Mouse (Mus musculus): ENCODE data around the gene Tnfrsf1b. TPM values are rescaled to one million over a fixed set of nuclear protein-coding genes. Genes with fewer than 3 reads are reported as not detected.

Tnfrsf1b gene
- polyA plus RNA-seq, 1 experiment from 2014 or later: 2.1 TPM

- no peaks in the 10 kb centered on the region for H3K27me3 ChIP-seq (ENCODE audit: low read depth, poor library complexity, severe bottlenecking)
- no peak overlapping the region for H3K4me3 ChIP-seq
- no peak overlapping the region for H3K27ac ChIP-seq
- DNase-seq (ENCODE audit: low spot score): no peak
- H3K36me3 ChIP-seq: no peaks in the 10 kb centered on the region
- H3K4me1 ChIP-seq: peaks cover 9% of the 10 kb centered on the region
- H3K9me3 ChIP-seq (replicated peaks): no peaks in the 10 kb centered on the region
- 83% methylated on average over 6 of the region's 6 CpGs for WGBS
These were observed 37.5 kb downstream of the Tnfrsf1b start for GRCm38 (mm10) chr4:145209076-145209689.

GRCm38 (mm10) chr4:145207718-145208371 lies 38.8 kb downstream of the Tnfrsf1b start:
- no peak for DNase-seq (ENCODE audit: low spot score)
- Histone ChIP-seq H3K9me3 (replicated peaks) (no peaks in the 10 kb centered on the region), H3K27me3 (ENCODE audit: low read depth, poor library complexity, severe bottlenecking) (no peaks in the 10 kb centered on the region), H3K36me3 (no peaks in the 10 kb centered on the region), H3K27ac (no peak overlapping the region), H3K4me3 (no peak overlapping the region), H3K4me1 (peaks cover 8% of the 10 kb centered on the region; the same call in 1 of the 2 replicates)
- 97% methylated on average over 3 of the region's 3 CpGs for WGBS

- no peak overlapping the region for H3K4me3 ChIP-seq
- peaks cover 15% of the 10 kb centered on the region for H3K4me1 ChIP-seq
- WGBS: 89% methylated on average over 8 of the region's 8 CpGs
- H3K27me3 ChIP-seq (ENCODE audit: low read depth, poor library complexity, severe bottlenecking): no peaks in the 10 kb centered on the region
- DNase-seq (ENCODE audit: low spot score): no peak
- no peak overlapping the region for H3K27ac ChIP-seq
- no peaks in the 10 kb centered on the region for H3K36me3 ChIP-seq
- no peaks in the 10 kb centered on the region for H3K9me3 ChIP-seq (replicated peaks)
These were observed 41.9 kb downstream of the Tnfrsf1b start for GRCm38 (mm10) chr4:145204779-145205178.

- Histone ChIP-seq H3K36me3 (no peaks in the 10 kb centered on the region), H3K4me3 (no peak overlapping the region), H3K9me3 (replicated peaks) (no peaks in the 10 kb centered on the region), H3K27ac (no peak overlapping the region), H3K27me3 (ENCODE audit: low read depth, poor library complexity, severe bottlenecking) (no peaks in the 10 kb centered on the region), H3K4me1 (peaks cover 10% of the 10 kb centered on the region)
- DNase-seq (ENCODE audit: low spot score): no peak
- WGBS: 84% methylated on average over 2 of the region's 2 CpGs
These were observed 43.4 kb downstream of the Tnfrsf1b start for GRCm38 (mm10) chr4:145203305-145203704.

GRCm38 (mm10) chr4:145201424-145201823 lies 45.2 kb downstream of the Tnfrsf1b start:
- H3K27me3 ChIP-seq (ENCODE audit: low read depth, poor library complexity, severe bottlenecking): no peaks in the 10 kb centered on the region
- no peaks in the 10 kb centered on the region for H3K9me3 ChIP-seq (replicated peaks)
- DNase-seq (ENCODE audit: low spot score): no peak
- H3K36me3 ChIP-seq: no peaks in the 10 kb centered on the region
- no peak overlapping the region for H3K4me3 ChIP-seq
- H3K27ac ChIP-seq: no peak overlapping the region
- 87% methylated on average over 3 of the region's 3 CpGs for WGBS
- peaks cover 10% of the 10 kb centered on the region for H3K4me1 ChIP-seq

GRCm38 (mm10) chr4:145199982-145200699 lies 46.5 kb downstream of the Tnfrsf1b start:
- no peaks in the 10 kb centered on the region for H3K36me3 ChIP-seq
- no peak for DNase-seq (ENCODE audit: low spot score)
- no peak overlapping the region for H3K27ac ChIP-seq
- no peaks in the 10 kb centered on the region for H3K27me3 ChIP-seq (ENCODE audit: low read depth, poor library complexity, severe bottlenecking)
- no peak overlapping the region for H3K4me3 ChIP-seq
- H3K4me1 ChIP-seq: peaks cover 15% of the 10 kb centered on the region
- WGBS: 43% methylated on average over 11 of the region's 11 CpGs
- no peaks in the 10 kb centered on the region for H3K9me3 ChIP-seq (replicated peaks)

GRCm38 (mm10) chr4:145196586-145196985 lies 50.1 kb downstream of the Tnfrsf1b start:
- Histone ChIP-seq H3K4me1 (peaks cover 26% of the 10 kb centered on the region), H3K4me3 (no peak overlapping the region), H3K27me3 (ENCODE audit: low read depth, poor library complexity, severe bottlenecking) (no peaks in the 10 kb centered on the region), H3K9me3 (replicated peaks) (no peaks in the 10 kb centered on the region), H3K27ac (no peak overlapping the region), H3K36me3 (no peaks in the 10 kb centered on the region)
- no peak for DNase-seq (ENCODE audit: low spot score)
- WGBS: 81% methylated on average over 4 of the region's 4 CpGs

GRCm38 (mm10) chr4:145195172-145195571 lies 51.5 kb downstream of the Tnfrsf1b start:
- peaks cover 20% of the 10 kb centered on the region for H3K4me1 ChIP-seq
- H3K27ac ChIP-seq: peak overlapping the region; percentile 85; the same call in 1 of the 2 replicates
- no peak for DNase-seq (ENCODE audit: low spot score)
- peaks cover 2% of the 10 kb centered on the region; the same call in 1 of the 2 replicates for H3K36me3 ChIP-seq
- 18% methylated on average over 5 of the region's 5 CpGs for WGBS
- H3K27me3 ChIP-seq (ENCODE audit: low read depth, poor library complexity, severe bottlenecking): no peaks in the 10 kb centered on the region
- peak overlapping the region; percentile 82 for H3K4me3 ChIP-seq
- no peaks in the 10 kb centered on the region for H3K9me3 ChIP-seq (replicated peaks)

GRCm38 (mm10) chr4:145194559-145195162 lies 52.0 kb downstream of the Tnfrsf1b start, which contains the start of gene Vps13d:
Gene Vps13d (minus strand): TSS chr4:145195005.
- Histone ChIP-seq H3K36me3 (peaks cover 7% of the 10 kb centered on the region), H3K27me3 (ENCODE audit: low read depth, poor library complexity, severe bottlenecking) (no peaks in the 10 kb centered on the region), H3K9me3 (replicated peaks) (no peaks in the 10 kb centered on the region), H3K4me3 (peak within 1 kb of the TSS; percentile 82), H3K4me1 (peaks cover 17% of the 10 kb centered on the region), H3K27ac (peak within 1 kb of the TSS; percentile 85)
- under 1% methylated on average over 53 of the region's 53 CpGs for WGBS
- peak; percentile 95 for DNase-seq (ENCODE audit: low spot score)

GRCm38 (mm10) chr4:145193991-145194511 lies 52.6 kb downstream of the Tnfrsf1b start:
- H3K27me3 ChIP-seq (ENCODE audit: low read depth, poor library complexity, severe bottlenecking): no peaks in the 10 kb centered on the region

GRCm38 (mm10) chr4:145193406-145193805 lies 53.3 kb downstream of the Tnfrsf1b start:
- H3K27ac ChIP-seq: peak overlapping the region; percentile 85; the same call in 1 of the 2 replicates
- WGBS: 63% methylated on average over 3 of the region's 3 CpGs
- H3K4me3 ChIP-seq: peak overlapping the region; percentile 82

More at GRCm38 (mm10) chr4:145193991-145194511, 52.6 kb downstream of the Tnfrsf1b start:
- peak overlapping the region; percentile 82 for H3K4me3 ChIP-seq
- no peak for DNase-seq (ENCODE audit: low spot score)
- H3K4me1 ChIP-seq: peaks cover 17% of the 10 kb centered on the region
- 1% methylated on average over 10 of the region's 10 CpGs for WGBS
- no peaks in the 10 kb centered on the region for H3K9me3 ChIP-seq (replicated peaks)
- H3K36me3 ChIP-seq: peaks cover 14% of the 10 kb centered on the region
- H3K27ac ChIP-seq: peak overlapping the region; percentile 85

GRCm38 (mm10) chr4:145192686-145193085 lies 54.0 kb downstream of the Tnfrsf1b start:
- Histone ChIP-seq H3K27ac (no peak overlapping the region), H3K36me3 (peaks cover 19% of the 10 kb centered on the region), H3K4me3 (no peak overlapping the region), H3K27me3 (ENCODE audit: low read depth, poor library complexity, severe bottlenecking) (no peaks in the 10 kb centered on the region), H3K9me3 (replicated peaks) (no peaks in the 10 kb centered on the region), H3K4me1 (peaks cover 17% of the 10 kb centered on the region)
- no peak for DNase-seq (ENCODE audit: low spot score)

More at GRCm38 (mm10) chr4:145193406-145193805, 53.3 kb downstream of the Tnfrsf1b start:
- DNase-seq (ENCODE audit: low spot score): no peak
- peaks cover 17% of the 10 kb centered on the region for H3K4me1 ChIP-seq
- no peaks in the 10 kb centered on the region for H3K27me3 ChIP-seq (ENCODE audit: low read depth, poor library complexity, severe bottlenecking)
- no peaks in the 10 kb centered on the region for H3K9me3 ChIP-seq (replicated peaks)
- H3K36me3 ChIP-seq: peaks cover 18% of the 10 kb centered on the region

Data from limb, embryonic 10.5 days (tissue).